Mouse (Mus musculus) frontal cortex, postnatal 14 days (tissue): ENCODE results near the gene Lce1a1.
"Not testable (repeated sequence)": the region's sequence is repeated elsewhere in the genome, so short reads cannot be mapped to it uniquely, and the experiment has no call there.

Experiments used
- DNase-seq, 2 experiments: peaks; one replicate each; pipeline ENCODE4 v3.0.0; 2022; ENCODE audit warnings: low spot score in 2 of 2

Lce1a1 gene

DNA sequence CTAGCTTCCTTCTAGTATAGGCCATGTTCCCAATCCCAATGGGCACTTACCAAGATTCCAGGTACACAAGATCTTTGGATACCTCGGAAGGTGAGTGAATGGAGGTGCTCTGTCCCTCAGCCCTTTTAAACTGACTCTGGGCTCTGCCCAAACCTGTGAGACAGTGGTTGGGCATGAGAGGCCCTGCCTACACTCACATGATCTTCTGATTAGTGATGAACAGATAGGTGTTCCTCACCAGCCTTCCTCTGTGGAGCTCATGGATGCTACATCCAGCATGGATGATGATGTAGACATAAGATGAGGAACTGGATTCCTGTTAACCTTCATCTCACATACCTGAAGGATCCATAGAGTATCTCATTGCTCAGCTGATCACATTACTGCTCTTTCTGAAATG is at the start of gene Lce1a1:
TSS of gene Lce1a1 (minus strand) at position 101 of the 400 bp plus-strand sequence.
- no peak for DNase-seq

DNA sequence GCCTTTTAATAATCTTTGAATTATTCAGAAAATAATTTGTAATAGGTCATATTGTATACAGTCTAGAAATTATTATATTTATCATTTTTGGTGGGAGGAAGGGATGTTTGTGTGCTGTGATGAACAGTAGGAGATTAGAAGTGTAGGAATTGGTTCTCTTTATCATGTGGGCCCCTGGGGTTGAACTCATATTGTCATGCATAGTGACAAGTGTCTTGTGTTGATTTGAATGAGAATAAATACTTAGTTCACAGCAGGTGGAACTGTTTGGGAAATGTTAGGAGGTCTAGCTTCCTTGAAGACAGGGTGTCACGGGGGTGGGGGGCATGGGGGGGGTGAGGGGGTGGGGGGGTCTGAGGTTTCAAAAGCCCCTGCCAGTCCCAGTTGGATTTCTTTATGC is 46.5 kb upstream of the Lce1a1 start:
- DNase-seq = no peak

DNA sequence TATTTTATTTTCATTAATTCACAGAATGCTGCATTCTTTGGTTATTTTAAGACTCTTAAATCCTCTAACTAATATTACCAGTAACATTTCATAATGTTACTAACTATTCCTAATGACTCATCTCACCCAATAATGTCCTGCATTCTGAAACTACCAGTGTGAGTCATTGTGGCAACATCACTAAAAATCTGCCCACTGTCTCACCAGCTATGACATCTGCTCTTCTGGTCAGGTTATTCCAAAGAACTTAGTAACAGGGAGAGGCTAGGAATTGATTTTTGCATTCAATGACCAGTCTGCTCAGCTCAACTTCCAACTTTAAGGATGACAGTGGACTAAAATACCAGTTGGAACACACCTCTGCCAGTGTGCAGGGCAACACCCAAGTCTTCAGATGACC is 43.6 kb upstream of the Lce1a1 start:
- DNase-seq = no peak

DNA sequence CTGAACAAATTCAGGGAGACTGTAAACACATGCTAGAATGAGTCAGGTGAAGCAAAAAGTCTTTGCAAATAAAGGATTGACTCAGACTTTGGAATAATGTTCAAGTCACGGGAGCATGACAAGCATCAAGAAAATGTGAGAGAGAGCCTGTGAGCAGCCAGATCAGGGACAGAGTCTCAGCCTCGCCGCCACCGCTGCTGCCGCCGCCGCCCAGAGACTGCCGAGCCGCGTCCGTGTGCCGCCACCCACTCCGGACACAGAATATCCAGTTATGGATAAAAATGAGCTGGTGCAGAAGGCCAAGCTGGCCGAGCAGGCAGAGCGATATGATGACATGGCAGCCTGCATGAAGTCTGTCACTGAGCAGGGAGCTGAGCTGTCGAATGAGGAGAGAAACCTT is 41.0 kb upstream of the Lce1a1 start:
- DNase-seq = not testable (repeated sequence)

DNA sequence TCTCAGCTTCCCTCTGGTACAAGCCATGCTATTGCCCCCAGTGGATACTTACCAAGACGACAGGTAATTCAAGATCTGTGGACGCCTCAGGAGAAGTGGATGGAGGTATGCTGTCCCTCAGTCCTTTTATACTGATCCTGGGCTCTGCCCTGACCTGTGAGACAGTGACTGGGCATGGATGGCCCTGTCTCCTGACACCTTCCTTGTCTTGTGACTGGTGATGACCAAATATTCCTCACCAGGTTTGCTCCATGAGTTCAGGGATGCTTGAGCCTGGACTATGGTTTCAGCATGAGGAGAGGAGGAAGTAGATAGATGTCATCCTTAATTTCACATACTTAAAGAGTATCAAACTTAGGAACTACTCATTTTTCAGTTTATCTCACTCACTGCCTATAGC is 39.0 kb upstream of the Lce1a1 start, which contains the start of gene Lce1d:
TSS of gene Lce1d (minus strand) at position 101 of the 400 bp plus-strand sequence.
- no peak for DNase-seq

DNA sequence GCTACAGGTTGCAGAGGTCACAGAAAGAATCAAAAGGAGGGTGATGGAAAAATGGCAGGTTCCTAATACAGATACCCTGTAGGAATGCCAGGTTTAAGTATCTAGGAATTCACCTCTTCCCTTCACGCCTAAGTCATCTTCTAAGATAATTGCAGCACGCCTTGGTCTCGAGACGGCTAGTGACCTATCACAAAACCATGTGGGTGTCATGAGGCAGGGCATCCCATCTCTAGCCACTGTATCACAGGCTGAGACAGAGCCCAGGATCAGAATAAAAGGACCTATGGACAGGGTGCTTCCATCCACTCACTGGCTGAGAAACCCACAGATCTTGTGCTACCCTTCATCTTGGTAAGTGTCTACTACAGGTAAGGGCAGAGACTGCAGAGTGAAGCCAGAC is 30.8 kb upstream of the Lce1a1 start, which contains the start of gene Lce1c:
TSS of gene Lce1c (plus strand) at position 301 of the 400 bp plus-strand sequence.
- no peak for DNase-seq

DNA sequence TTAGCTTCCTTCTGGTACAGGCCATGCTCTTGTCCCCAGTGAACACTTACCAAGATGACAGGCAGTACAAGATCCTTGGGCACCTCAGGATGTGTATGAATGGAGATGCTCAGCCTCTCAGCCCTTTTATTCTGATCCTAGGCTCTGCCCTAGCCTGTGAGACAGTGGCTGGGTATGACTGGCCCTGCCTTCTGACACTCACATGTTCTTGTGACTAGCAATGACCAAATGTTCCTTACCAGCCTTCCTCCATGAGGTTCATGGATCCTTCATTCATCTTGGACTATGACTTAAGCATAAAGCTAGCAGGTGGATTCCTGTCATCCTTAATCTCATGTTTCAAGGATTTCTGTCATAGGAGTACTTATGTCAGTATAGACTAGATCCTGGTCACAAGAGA is 22.1 kb upstream of the Lce1a1 start, which contains the start of gene Lce1a2:
TSS of gene Lce1a2 (minus strand) at position 101 of the 400 bp plus-strand sequence.
- no peak for DNase-seq

DNA sequence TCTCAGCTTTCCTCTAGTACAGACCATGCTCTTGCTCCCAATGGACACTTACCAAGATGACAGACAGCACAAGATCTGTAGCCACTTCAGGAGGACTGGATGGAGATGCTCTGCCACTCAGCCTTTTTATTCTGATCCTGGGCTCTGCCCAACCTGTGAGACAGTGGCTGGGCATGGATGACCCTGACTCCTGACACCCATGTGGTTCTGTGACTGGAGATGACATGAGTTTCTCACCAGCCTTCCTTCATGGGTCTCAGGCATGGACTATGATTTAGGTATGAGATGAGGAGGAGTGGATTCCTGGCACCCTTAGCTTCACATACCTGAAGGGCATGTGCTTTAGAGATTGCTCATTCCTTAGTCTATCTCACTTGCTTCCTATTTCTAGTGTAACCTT is 8.7 kb upstream of the Lce1a1 start, which contains the start of gene Lce1b:
TSS of gene Lce1b (minus strand) at position 101 of the 400 bp plus-strand sequence.
- no peak for DNase-seq

DNA sequence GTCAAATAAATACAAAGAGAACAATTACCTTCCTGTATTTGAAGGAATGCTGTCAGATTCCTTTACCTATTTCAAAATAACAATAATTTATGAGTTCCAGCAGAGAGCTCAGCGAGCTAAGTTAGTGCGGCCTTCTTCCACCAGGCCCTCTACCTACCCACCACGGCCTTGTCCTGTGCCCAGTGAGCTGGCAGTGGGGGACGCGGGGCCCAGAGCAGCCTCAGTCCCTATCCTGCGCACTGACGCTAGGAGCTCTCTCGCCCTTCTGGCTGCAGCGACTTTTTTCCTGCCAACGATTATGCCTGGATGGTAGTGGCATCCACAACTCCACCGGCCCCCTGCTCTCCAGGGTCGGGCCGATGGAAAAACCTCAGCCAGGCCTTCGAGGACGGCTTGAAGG is 8.3 kb downstream of the Lce1a1 start:
- DNase-seq = no peak

DNA sequence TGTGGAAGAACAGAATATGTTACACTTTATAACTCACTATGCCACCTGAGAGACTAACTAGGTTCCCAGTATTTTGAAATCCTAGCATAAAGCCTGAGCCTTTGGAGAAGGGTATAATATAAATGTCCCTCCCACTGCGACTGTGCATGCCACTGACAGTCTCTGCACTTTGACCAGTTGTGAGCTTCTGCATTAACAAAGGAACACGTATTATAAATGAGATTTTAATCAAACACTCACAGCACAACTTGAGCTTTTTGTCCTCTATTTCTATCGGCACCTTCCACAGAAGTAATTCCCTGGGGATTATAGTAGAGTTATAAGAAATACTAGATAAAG is 9.5 kb downstream of the Lce1a1 start:
- no peak for DNase-seq

DNA sequence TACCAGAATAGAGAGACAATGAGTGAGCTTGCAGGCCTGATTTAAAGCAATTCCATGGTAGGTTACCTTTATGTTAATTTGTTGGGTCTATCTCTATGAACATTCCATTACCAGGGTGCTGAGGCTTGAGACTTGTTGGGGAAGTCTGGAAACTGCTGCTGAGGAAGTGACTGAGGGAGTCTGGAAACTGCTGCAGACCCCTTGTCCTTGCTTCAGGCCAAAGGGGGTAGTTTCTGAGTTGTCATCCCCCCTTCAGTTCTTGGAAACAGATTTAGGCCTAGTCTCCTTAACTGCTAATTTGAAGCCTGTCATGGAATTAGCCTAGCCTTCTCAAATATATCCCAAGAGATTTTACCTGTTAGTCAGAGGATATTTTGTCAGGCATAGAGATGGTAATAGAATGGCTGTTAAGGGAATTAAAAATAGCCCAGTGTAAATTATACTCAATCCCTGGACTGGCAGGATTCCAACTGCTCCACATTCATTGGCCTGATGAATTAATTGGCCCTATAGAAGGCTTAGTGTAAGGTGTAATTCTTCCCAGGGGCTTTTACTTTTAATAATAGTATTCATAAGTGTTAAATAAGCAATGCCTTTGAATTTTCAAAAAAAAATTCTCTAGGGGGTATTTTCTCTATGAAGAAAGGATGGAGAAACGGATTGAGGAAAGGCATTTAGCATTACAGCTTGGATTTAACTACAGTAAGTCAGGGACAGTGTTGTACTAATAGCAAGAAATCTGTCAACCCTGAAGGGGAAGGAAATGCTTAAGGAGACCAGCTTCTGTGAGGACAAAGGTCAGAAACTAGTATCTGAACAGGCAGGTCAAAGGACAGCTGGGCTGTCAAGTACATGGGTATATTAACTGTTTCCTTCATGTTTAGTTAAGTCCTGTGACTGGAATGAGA is 10.1 kb downstream of the Lce1a1 start:
- no peak for DNase-seq

DNA sequence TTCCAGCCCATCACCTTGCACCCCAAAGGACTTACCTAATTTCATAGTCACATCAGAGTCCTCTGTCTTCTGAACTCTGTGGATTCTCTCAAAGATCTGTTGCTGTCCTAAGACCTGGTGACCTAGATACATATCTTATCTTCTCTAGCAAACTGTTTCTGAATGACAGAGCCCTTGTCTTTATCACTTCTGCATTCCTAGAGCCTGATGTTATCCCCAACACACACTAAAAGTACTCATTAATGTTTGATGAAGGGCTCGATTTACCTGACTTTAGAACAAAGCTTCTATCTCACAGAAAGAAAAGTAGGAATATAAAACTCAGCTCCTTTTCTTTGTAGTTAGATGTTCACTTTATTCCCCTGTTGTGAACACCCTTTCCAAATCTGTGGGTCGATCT is 26.5 kb downstream of the Lce1a1 start, which contains the start of gene Lce6a:
TSS of gene Lce6a (minus strand) at position 101 of the 400 bp plus-strand sequence.
- DNase-seq = no peak

DNA sequence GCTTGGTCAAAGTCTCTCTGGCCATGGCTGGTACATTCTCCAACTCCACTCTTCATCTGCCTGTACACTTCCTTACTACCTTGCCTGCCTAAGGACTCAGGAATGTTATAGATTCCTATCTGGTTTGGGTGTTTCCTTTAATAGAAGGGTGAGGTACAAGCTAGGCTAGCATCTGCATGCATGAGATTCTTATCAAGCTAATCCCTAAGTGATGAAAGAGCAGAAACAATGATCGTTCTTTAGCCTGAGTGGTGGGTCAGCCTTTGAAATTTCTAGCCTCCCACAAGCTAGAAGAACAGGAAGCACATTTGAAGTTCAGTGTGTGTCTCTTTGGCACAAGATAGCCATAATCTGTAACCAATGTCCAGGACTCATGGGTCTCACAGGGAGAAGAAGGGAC is 38.3 kb downstream of the Lce1a1 start:
- no peak for DNase-seq

DNA sequence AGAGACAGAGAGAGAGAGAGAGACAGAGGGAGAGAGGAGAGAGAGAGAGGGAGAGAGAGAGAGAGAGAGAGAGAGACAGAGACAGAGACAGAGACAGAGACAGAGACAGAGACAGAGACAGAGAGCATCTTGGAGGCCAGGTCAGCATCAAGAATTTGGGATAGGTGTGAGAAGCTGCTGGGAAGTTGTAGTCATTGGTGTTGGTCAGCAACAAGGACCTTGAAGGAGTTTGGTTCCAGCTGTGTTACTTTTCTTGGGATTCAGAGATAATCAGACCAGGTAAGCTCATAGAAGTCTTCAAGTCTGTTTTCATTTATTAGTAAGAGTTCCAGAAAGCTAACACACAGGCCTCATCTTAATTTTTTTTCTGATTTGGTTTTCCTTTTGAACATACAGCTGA is 40.7 kb downstream of the Lce1a1 start, which contains the start of gene 2210017I01Rik:
TSS of gene 2210017I01Rik (minus strand) at position 101 of the 400 bp plus-strand sequence.
- DNase-seq = no peak

DNA sequence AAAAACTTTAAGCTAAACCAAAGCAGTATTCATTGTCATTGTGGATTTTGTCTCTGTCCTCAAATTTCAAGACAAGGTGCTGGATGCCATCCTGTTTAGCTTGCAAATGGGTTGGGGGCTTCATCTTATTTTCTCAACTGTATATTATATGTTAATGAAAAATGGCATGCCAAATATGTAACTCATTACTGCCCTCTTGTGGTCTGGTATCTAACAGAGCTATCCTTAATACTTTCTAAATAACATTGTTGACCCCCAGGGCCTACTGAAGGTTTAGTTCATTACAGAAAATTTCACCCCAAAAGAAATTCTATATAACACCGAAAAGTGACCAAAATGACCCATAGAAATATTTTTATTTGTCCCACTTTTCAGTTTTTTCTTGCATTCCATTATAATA is 45.9 kb downstream of the Lce1a1 start:
- DNase-seq = no peak

DNA sequence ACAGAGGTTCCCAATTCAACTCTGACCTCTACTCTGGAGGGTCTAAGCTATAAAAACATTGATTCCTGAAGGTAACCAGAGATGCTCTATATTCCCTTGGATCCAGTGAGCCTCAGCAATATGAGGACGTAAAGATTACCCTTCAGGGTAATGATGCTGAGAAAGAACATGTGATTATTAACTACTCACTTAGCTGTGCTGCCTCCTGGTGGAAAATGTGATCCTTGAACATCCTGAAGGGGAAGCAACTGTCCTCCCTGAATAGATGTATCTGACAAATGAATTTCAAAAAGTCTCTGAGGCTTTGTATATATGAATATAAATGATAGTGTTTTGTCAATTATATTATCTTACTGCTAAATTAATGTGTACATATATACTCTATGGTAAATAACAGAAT is 47.7 kb downstream of the Lce1a1 start:
- no peak for DNase-seq

DNA sequence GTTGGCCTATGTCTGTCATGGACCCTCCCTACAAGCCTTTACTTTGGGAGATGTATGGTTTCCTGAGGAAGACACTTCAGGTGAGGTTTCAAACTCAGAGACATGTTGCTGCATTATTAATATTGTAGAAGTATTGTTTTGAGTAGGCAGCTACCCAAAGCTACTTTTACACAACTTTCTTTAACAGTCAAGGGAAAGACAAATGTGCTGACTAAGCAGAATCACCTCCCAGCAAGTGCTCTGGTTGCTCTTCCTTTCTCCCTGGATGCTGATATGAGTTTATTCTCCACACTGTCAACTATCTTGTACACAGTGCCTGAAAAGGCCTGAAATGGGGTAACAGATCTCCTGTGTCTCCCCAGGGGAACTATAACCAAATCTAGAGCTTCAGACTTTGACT is 48.1 kb downstream of the Lce1a1 start:
- no peak for DNase-seq

DNA sequence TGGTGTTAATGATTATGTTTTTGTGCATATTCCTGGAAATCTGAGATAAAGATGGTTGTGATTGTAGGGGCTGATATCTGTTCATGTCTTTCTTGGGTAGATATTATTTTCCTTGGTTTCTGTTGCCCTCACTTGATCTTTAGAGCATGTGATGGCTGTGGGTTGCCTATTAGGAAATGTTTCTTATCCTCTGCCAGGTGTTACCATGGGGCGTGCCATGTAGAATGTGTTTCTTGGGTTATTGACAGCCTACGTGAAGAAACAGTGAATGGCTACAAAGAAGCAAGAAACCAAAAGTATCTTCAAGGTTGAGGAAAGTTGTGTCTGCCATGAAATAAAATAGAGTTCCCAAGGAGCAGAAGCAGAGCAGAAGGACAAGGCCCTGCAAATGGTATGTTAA is 49.7 kb downstream of the Lce1a1 start:
- no peak for DNase-seq
